Mouse (Mus musculus): ENCODE results near the gene Rab3il1.
A peak's percentile ranks its signal among the peaks of the same experiment; 100 is the strongest.

Rab3il1 gene

GRCm38 (mm10) chr19:10001206-10001969 lies at the start of gene Rab3il1, which contains the start of gene Best1:
Gene Rab3il1 (plus strand): TSS chr19:10001669.
Gene Best1 (minus strand): TSS chr19:10001633.
- Histone ChIP-seq H3K4me3 (replicated peaks; ENCODE audit: low read length) (no peak within 1 kb of the TSS), H3K36me3 (ENCODE audit: insufficient read depth, low read length) (no peaks in the 10 kb centered on the region), H3K4me1 (replicated peaks; ENCODE audit: low read depth, low read length) (peaks cover 15% of the 10 kb centered on the region), H3K27me3 (ENCODE audit: insufficient read depth, low read length) (0 out of 2 replicates have a peak, but pooled peaks cover 3% of the 10 kb centered on the region), H3K9me3 (ENCODE audit: low read length) (no peaks in the 10 kb centered on the region)
- TF ChIP-seq CTCF (conservative IDR thresholded peaks at IDR 0.05; ENCODE audit: low read length) (no peak), POU5F1 (IDR thresholded peaks at IDR 0.05; ENCODE audit: borderline replicate concordance, low read length) (no peak), NANOG (IDR thresholded peaks at IDR 0.05; ENCODE audit: borderline replicate concordance, low read length) (no peak)

- Histone ChIP-seq H3K36me3 (ENCODE audit: insufficient read depth, low read length) (no peaks in the 10 kb centered on the region), H3K27me3 (ENCODE audit: insufficient read depth, low read length) (peaks cover 3% of the 10 kb centered on the region; the same call in 1 of the 2 replicates), H3K9me3 (ENCODE audit: low read length) (peaks cover 13% of the 10 kb centered on the region), H3K4me3 (replicated peaks; ENCODE audit: low read length) (no peak overlapping the region), H3K4me1 (replicated peaks; ENCODE audit: low read depth, low read length) (peaks cover 11% of the 10 kb centered on the region)
- TF ChIP-seq POU5F1 (IDR thresholded peaks at IDR 0.05; ENCODE audit: borderline replicate concordance, low read length) (no peak), NANOG (IDR thresholded peaks at IDR 0.05; ENCODE audit: borderline replicate concordance, low read length) (no peak), CTCF (conservative IDR thresholded peaks at IDR 0.05; ENCODE audit: low read length) (no peak)
Measured at GRCm38 (mm10) chr19:9952390-9952789, 49.1 kb upstream of the Rab3il1 start.

GRCm38 (mm10) chr19:9952912-9953311 lies 48.6 kb upstream of the Rab3il1 start:
- peaks cover 3% of the 10 kb centered on the region; the same call in 1 of the 2 replicates for H3K27me3 ChIP-seq (ENCODE audit: insufficient read depth, low read length)
- H3K4me1 ChIP-seq (replicated peaks; ENCODE audit: low read depth, low read length) = peaks cover 11% of the 10 kb centered on the region
- TF ChIP-seq POU5F1 (IDR thresholded peaks at IDR 0.05; ENCODE audit: borderline replicate concordance, low read length) = no peak
- H3K9me3 ChIP-seq (ENCODE audit: low read length) = peaks cover 13% of the 10 kb centered on the region
- no peak overlapping the region for H3K4me3 ChIP-seq (replicated peaks; ENCODE audit: low read length)
- H3K36me3 ChIP-seq (ENCODE audit: insufficient read depth, low read length) = no peaks in the 10 kb centered on the region

DNA sequence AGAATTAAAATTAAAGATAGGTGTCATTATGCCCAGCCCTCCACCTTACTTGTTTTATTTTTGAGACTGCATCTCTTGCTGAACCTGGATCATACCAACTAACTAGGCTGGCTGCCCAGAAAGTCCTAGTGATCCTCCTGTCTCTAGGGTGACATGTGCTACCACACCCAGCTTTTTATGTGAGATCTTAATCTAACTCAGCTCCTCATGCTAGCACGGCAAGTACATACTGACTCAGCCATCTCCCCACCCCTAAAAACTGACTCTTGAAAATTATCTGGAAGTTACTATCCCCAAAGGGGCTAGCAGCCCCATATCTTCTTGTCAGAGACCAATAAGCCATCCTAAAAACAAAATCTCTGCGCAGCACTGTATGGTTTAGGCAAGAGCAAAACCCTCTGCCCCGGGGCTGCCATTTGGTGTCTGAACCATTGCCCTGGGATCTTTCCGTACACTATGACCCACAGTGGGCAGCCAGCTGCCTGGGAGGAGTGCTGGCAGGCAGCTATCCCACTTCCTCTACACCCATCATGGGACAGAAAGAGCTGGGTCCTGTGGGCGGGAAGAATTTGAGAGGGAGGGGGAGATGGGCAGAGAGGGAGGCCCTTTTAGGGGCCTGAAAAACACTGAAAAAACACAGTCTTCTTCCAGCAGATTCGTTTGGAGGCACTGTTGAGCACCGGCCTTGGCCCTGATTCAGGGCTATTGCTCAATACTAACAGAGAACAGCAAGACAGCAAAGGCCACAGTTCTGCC lies 47.2 kb upstream of the Rab3il1 start:
- Histone ChIP-seq H3K27me3 (ENCODE audit: insufficient read depth, low read length) (no peaks in the 10 kb centered on the region; the same call in 1 of the 2 replicates), H3K36me3 (ENCODE audit: insufficient read depth, low read length) (no peaks in the 10 kb centered on the region), H3K9me3 (ENCODE audit: low read length) (peaks cover 13% of the 10 kb centered on the region), H3K4me1 (replicated peaks; ENCODE audit: low read depth, low read length) (peaks cover 11% of the 10 kb centered on the region), H3K4me3 (replicated peaks; ENCODE audit: low read length) (peak overlapping the region; percentile 32; the same call in 1 of the 2 replicates)
- TF ChIP-seq POU5F1 (IDR thresholded peaks at IDR 0.05; ENCODE audit: borderline replicate concordance, low read length) (no peak), NANOG (IDR thresholded peaks at IDR 0.05; ENCODE audit: borderline replicate concordance, low read length) (no peak), CTCF (conservative IDR thresholded peaks at IDR 0.05; ENCODE audit: low read length) (no peak)

- Histone ChIP-seq H3K9me3 (ENCODE audit: low read length) (peaks cover 8% of the 10 kb centered on the region), H3K4me1 (replicated peaks; ENCODE audit: low read depth, low read length) (peaks cover 11% of the 10 kb centered on the region), H3K4me3 (replicated peaks; ENCODE audit: low read length) (0 out of 2 replicates have a peak overlapping the region, but pooled peaks have one; percentile 32), H3K36me3 (ENCODE audit: insufficient read depth, low read length) (no peaks in the 10 kb centered on the region), H3K27me3 (ENCODE audit: insufficient read depth, low read length) (no peaks in the 10 kb centered on the region; the same call in 1 of the 2 replicates)
- TF ChIP-seq POU5F1 (IDR thresholded peaks at IDR 0.05; ENCODE audit: borderline replicate concordance, low read length) = no peak
- no peak for TF ChIP-seq CTCF (conservative IDR thresholded peaks at IDR 0.05; ENCODE audit: low read length)
- no peak for TF ChIP-seq NANOG (IDR thresholded peaks at IDR 0.05; ENCODE audit: borderline replicate concordance, low read length)
Measured at GRCm38 (mm10) chr19:9954811-9955202, 46.7 kb upstream of the Rab3il1 start.

DNA sequence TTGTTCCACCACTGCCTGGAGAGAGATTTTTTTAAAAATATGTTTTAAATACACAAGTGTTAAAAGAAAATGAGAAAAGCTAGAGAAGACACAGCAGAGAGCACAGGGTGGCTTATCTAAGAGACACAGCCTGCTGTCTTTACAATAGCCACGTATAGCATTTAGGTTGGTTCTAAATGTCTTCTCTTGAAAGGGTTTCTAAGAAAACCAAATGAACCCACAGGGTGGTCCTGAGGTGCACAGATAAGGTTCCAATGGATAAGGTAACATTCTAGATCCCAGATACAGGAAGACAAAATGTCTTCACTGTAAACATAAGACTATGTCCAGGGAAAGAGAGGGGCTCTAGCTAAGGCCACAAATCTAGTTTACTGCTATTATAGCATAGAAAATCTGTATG lies 46.0 kb upstream of the Rab3il1 start:
- H3K36me3 ChIP-seq (ENCODE audit: insufficient read depth, low read length) = no peaks in the 10 kb centered on the region
- no peaks in the 10 kb centered on the region; the same call in 1 of the 2 replicates for H3K27me3 ChIP-seq (ENCODE audit: insufficient read depth, low read length)
- 0 out of 2 replicates have a peak, but pooled peaks cover 7% of the 10 kb centered on the region for H3K9me3 ChIP-seq (ENCODE audit: low read length)
- TF ChIP-seq NANOG (IDR thresholded peaks at IDR 0.05; ENCODE audit: borderline replicate concordance, low read length) = no peak
- no peak for TF ChIP-seq POU5F1 (IDR thresholded peaks at IDR 0.05; ENCODE audit: borderline replicate concordance, low read length)
- no peak for TF ChIP-seq CTCF (conservative IDR thresholded peaks at IDR 0.05; ENCODE audit: low read length)
- H3K4me3 ChIP-seq (replicated peaks; ENCODE audit: low read length) = no peak overlapping the region
- H3K4me1 ChIP-seq (replicated peaks; ENCODE audit: low read depth, low read length) = peaks cover 11% of the 10 kb centered on the region

DNA sequence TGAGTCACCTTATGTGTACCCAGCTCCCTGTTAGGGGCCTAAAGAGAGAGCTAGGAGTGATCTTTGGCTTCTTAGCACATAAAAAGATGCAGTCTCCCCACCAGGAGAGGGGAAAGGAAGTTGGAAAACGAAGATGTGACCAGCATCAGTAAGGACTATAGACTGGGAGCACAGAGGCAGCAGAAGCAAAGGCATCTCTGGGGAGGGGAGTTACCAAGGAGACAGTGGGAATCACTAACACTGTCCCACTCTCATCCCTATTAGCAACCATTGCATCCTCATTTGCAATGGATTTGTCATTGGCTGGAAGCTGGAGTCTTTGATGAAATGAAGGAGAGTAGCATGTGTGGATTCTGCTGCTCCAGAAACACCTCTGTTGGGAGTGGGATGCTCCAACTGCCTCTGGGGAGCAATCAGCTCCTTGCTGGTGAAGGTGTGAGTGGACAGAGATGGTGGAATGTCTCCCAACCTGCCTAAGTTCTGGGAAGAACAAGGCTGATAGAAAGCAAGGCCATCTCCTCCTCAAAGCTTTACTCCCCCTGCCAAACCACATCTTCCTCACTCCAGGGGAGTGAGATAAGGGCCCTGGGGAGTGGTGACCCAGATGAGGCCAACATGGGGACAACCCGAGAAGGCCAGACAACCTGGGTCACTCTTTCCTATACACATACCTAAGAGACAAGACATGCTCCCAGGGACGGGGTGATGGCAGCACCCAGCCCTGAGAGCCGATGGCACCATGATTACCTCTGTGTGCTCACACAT lies 44.7 kb upstream of the Rab3il1 start:
- H3K36me3 ChIP-seq (ENCODE audit: insufficient read depth, low read length) = no peaks in the 10 kb centered on the region
- TF ChIP-seq NANOG (IDR thresholded peaks at IDR 0.05; ENCODE audit: borderline replicate concordance, low read length) (no peak), POU5F1 (IDR thresholded peaks at IDR 0.05; ENCODE audit: borderline replicate concordance, low read length) (no peak), CTCF (conservative IDR thresholded peaks at IDR 0.05; ENCODE audit: low read length) (no peak)
- H3K4me3 ChIP-seq (replicated peaks; ENCODE audit: low read length) = no peak overlapping the region
- H3K9me3 ChIP-seq (ENCODE audit: low read length) = 0 out of 2 replicates have a peak, but pooled peaks cover 3% of the 10 kb centered on the region
- H3K27me3 ChIP-seq (ENCODE audit: insufficient read depth, low read length) = no peaks in the 10 kb centered on the region; the same call in 1 of the 2 replicates
- H3K4me1 ChIP-seq (replicated peaks; ENCODE audit: low read depth, low read length) = peaks cover 11% of the 10 kb centered on the region

DNA sequence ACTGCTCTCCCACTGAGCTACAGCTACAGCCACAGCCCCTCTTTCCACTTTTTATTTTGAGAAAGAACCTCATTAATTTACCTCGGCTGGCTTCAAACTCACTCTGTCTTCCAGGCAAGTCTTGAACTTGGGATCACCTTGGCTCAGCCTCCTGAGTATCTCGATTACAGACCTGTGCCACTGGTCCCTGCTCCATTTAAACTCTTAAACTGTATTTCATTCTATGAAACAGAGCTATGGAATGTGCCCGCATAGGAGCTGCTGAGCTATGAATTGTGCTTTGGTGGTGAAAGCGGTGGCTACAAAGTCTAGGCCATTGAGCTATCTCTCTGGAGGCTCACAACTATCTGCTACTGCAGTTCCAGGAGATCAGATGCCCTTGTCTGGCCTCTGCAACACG lies 43.5 kb upstream of the Rab3il1 start:
- Histone ChIP-seq H3K4me1 (replicated peaks; ENCODE audit: low read depth, low read length) (peaks cover 11% of the 10 kb centered on the region), H3K27me3 (ENCODE audit: insufficient read depth, low read length) (no peaks in the 10 kb centered on the region; the same call in 1 of the 2 replicates), H3K4me3 (replicated peaks; ENCODE audit: low read length) (no peak overlapping the region), H3K36me3 (ENCODE audit: insufficient read depth, low read length) (no peaks in the 10 kb centered on the region), H3K9me3 (ENCODE audit: low read length) (no peaks in the 10 kb centered on the region)
- TF ChIP-seq CTCF (conservative IDR thresholded peaks at IDR 0.05; ENCODE audit: low read length) (no peak), POU5F1 (IDR thresholded peaks at IDR 0.05; ENCODE audit: borderline replicate concordance, low read length) (no peak), NANOG (IDR thresholded peaks at IDR 0.05; ENCODE audit: borderline replicate concordance, low read length) (no peak)

Data from E14TG2a.4 (cell line).